Mouse (Mus musculus) midbrain, embryonic 11.5 days (tissue): ENCODE data around the gene Prkg1. TPM values are rescaled to one million over a fixed set of nuclear protein-coding genes. Genes with fewer than 3 reads are reported as not detected.

Experiments
- ATAC-seq: fragments of 200-750 bp; cut with Nextera tagmentation; 2 replicates; pipeline ENCODE4 v1.8.0; 2017; ENCODE audit warnings: moderate TSS enrichment, moderate library complexity; ENCODE audit not compliant: low FRiP score
- DNase-seq: peaks from one replicate; pipeline ENCODE4 v3.0.0; 2015; ENCODE audit warnings: low spot score; ENCODE audit errors: missing footprints
- H3K27ac ChIP-seq: fragments of 300-500 bp; sonication (generic); 2 replicates; pipeline ENCODE4 v1.5.1; 2014; ENCODE audit warnings: low read depth, low read length
- H3K27me3 ChIP-seq: fragments of 300-500 bp; sonication (generic); 2 replicates; pipeline ENCODE4 v1.6.1; 2014; ENCODE audit warnings: mild to moderate bottlenecking, low read length, moderate library complexity, mixed read lengths; ENCODE audit not compliant: control insufficient read depth, insufficient read depth
- H3K36me3 ChIP-seq: fragments of 300-500 bp; sonication (generic); 2 replicates; pipeline ENCODE4 v1.6.1; 2014; ENCODE audit warnings: mild to moderate bottlenecking, low read length, moderate library complexity, mixed read lengths; ENCODE audit not compliant: control insufficient read depth, insufficient read depth
- H3K4me1 ChIP-seq: fragments of 300-500 bp; sonication (generic); 2 replicates; pipeline ENCODE4 v1.6.1; 2014; ENCODE audit warnings: low read length; ENCODE audit not compliant: control insufficient read depth, insufficient read depth
- H3K4me2 ChIP-seq: fragments of 300-500 bp; sonication (generic); 2 replicates; pipeline ENCODE4 v1.6.1; 2014; ENCODE audit warnings: mild to moderate bottlenecking, moderate library complexity
- H3K4me3 ChIP-seq: fragments of 300-500 bp; sonication (generic); 2 replicates; pipeline ENCODE4 v1.5.1; 2014; ENCODE audit warnings: low read depth, low read length
- H3K9ac ChIP-seq: fragments of 300-500 bp; sonication (generic); 2 replicates; pipeline ENCODE4 v1.6.1; 2014; ENCODE audit warnings: low read length
- H3K9me3 ChIP-seq: fragments of 300-500 bp; sonication (generic); 2 replicates; pipeline ENCODE4 v1.6.1; 2016; ENCODE audit warnings: low read length; ENCODE audit not compliant: control insufficient read depth
- WGBS: fragments of 180-500 bp; shearing (Covaris S2); extraction: QIAGEN DNeasy Blood & Tissue Kit; methylation state at CpG from one replicate; pipeline ENCODE4 v1.1.7; 2014; 5-methylcytosine and 5-hydroxymethylcytosine counted together
- polyA plus RNA-seq: library from polyadenylated mRNA; unstranded; fragments of >200 nt; fragmentation: Nextera tagmentation; extraction: Ambion mirVana; gene quantifications from 2 replicates; pipeline ENCODE4 v1.2.1, GENCODE M21; 2014

Prkg1 gene
- polyA plus RNA-seq, 1 experiment from 2014 or later, result 4.9 TPM

DNA sequence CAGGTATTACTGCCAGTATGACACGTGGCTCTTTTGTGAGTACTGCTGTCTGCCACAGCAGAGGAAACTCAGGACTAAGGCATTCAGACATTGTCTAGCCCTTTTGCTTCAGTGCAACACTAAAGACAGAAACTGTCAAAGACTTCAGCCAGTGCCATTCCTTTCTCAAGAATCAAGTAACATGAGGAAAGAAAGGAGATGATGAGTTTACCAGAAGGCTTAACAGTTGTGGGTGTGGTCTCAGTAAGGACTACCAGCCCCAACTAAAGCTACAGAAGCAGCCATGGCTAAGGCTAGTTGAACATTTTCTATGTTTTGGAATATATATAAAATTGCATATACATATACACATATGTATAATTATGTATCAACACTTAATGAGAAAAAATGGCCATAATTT lies 816.6 kb downstream of the Prkg1 start:
- no peak overlapping the region for H3K9ac ChIP-seq
- WGBS, result 66% methylated on average over 1 of the region's 1 CpGs
- no peak overlapping the region for H3K4me2 ChIP-seq
- H3K9me3 ChIP-seq, result no peaks in the 10 kb centered on the region
- H3K36me3 ChIP-seq, result no peaks in the 10 kb centered on the region
- DNase-seq, result no peak
- H3K4me3 ChIP-seq, result no peak overlapping the region
- H3K27ac ChIP-seq, result no peak overlapping the region
- H3K4me1 ChIP-seq, result no peaks in the 10 kb centered on the region
- H3K27me3 ChIP-seq, result no peaks in the 10 kb centered on the region
- no peak for ATAC-seq

DNA sequence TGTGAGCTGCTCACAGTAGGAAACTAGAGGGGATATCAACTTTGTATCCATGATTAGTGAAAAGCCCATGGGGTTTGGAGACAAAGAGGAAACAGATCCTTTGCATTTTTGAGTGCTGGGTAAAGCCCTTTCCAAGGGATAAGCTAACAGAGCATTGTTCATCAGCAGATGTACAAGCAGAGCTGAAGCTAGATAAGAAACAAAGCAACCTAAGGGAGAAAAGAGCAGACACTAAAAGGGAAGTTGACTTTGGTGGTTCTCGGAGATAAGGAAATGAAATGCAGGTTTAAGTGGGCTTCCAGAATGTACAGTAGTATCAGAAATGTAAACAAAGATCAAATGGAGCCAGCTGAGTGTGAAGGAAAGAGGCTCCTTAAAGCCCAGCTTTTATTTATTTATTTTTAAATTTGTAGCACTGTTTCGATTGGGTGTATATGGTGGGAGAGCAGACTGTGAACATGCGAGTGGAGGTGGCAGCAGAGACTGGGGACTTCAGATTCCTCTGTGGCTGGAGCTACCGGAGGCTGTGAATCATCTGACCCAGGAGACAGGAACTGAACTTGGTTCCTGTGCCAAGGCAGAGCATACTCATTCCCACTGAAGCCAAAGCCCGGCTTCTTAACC lies 822.4 kb downstream of the Prkg1 start:
- H3K4me2 ChIP-seq, result no peak overlapping the region
- no peak overlapping the region for H3K4me3 ChIP-seq
- H3K9ac ChIP-seq, result no peak overlapping the region
- 59% methylated on average over 5 of the region's 5 CpGs for WGBS
- no peaks in the 10 kb centered on the region for H3K27me3 ChIP-seq
- DNase-seq (no peak), ATAC-seq (peak; percentile 19; the same call in 1 of the 2 replicates)
- no peaks in the 10 kb centered on the region for H3K36me3 ChIP-seq
- no peaks in the 10 kb centered on the region for H3K9me3 ChIP-seq
- H3K4me1 ChIP-seq, result peaks cover 3% of the 10 kb centered on the region
- H3K27ac ChIP-seq, result no peak overlapping the region; the same call in 1 of the 2 replicates

- Histone ChIP-seq H3K4me2 (no peak overlapping the region), H3K27ac (no peak overlapping the region), H3K36me3 (no peaks in the 10 kb centered on the region), H3K9ac (no peak overlapping the region), H3K27me3 (no peaks in the 10 kb centered on the region), H3K4me1 (peaks cover 3% of the 10 kb centered on the region), H3K9me3 (no peaks in the 10 kb centered on the region), H3K4me3 (no peak overlapping the region)
- WGBS, result 70% methylated on average over 2 of the region's 2 CpGs
- DNase-seq (no peak), ATAC-seq (no peak)
Measured at GRCm38 (mm10) chr19:30938058-30938457, 826.8 kb downstream of the Prkg1 start.

DNA sequence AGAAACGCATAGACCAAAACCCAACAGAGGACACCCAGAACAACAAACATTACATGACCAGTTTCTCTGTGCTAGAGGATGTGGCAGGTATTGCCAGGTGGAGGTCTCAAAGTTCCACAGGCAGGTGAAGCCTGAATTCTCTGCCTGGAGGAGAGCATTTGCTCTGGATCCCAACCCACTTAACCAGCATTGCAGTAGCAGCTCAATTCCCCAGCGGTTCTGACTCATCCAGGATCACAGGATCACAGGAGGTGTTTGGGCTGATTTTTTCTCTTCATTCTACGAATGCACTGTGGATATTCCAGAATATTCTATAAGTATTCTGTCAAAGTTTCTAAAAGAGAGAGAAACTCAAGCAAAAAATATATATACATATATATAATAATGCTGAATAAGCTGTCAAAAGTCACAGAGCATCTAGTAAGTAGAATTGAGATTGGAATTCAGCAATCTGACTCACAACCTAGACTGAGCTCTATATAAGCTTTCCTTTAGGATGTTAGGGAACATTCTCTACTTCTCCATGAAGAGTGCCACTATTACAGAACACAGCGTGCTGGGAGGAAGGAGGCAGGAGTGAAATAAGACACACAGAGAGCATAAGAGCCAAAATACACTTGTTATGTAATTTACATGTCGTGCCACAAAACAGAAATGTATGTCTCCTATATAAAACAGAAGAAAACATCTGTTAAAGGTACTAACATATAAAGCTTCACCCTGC lies 833.2 kb downstream of the Prkg1 start:
- DNase-seq, result no peak
- H3K27ac ChIP-seq, result no peak overlapping the region
- H3K27me3 ChIP-seq, result no peaks in the 10 kb centered on the region
- H3K4me1 ChIP-seq, result no peaks in the 10 kb centered on the region
- H3K9ac ChIP-seq, result no peak overlapping the region
- no peak for ATAC-seq
- no peaks in the 10 kb centered on the region for H3K36me3 ChIP-seq
- no peak overlapping the region for H3K4me2 ChIP-seq
- WGBS, result 87% methylated on average over 5 of the region's 5 CpGs
- no peak overlapping the region for H3K4me3 ChIP-seq
- H3K9me3 ChIP-seq, result no peaks in the 10 kb centered on the region

GRCm38 (mm10) chr19:30924032-30924431 lies 840.8 kb downstream of the Prkg1 start:
- no peak for DNase-seq
- WGBS, result 94% methylated on average over 1 of the region's 1 CpGs

GRCm38 (mm10) chr19:30902290-30902689 lies 862.5 kb downstream of the Prkg1 start:
- no peaks in the 10 kb centered on the region for H3K36me3 ChIP-seq
- no peak overlapping the region for H3K27ac ChIP-seq
- ATAC-seq (no peak), DNase-seq (no peak)
- no peak overlapping the region for H3K9ac ChIP-seq
- no peak overlapping the region for H3K4me2 ChIP-seq
- no peaks in the 10 kb centered on the region for H3K9me3 ChIP-seq
- no peaks in the 10 kb centered on the region for H3K27me3 ChIP-seq
- no peak overlapping the region for H3K4me3 ChIP-seq
- no peaks in the 10 kb centered on the region for H3K4me1 ChIP-seq

More at GRCm38 (mm10) chr19:30924032-30924431, 840.8 kb downstream of the Prkg1 start:
- no peaks in the 10 kb centered on the region; the same call in 1 of the 2 replicates for H3K9me3 ChIP-seq
- no peaks in the 10 kb centered on the region for H3K27me3 ChIP-seq
- H3K4me3 ChIP-seq, result no peak overlapping the region
- no peaks in the 10 kb centered on the region for H3K36me3 ChIP-seq
- H3K9ac ChIP-seq, result no peak overlapping the region
- H3K4me1 ChIP-seq, result no peaks in the 10 kb centered on the region
- no peak overlapping the region for H3K27ac ChIP-seq
- ATAC-seq, result no peak
- H3K4me2 ChIP-seq, result no peak overlapping the region

DNA sequence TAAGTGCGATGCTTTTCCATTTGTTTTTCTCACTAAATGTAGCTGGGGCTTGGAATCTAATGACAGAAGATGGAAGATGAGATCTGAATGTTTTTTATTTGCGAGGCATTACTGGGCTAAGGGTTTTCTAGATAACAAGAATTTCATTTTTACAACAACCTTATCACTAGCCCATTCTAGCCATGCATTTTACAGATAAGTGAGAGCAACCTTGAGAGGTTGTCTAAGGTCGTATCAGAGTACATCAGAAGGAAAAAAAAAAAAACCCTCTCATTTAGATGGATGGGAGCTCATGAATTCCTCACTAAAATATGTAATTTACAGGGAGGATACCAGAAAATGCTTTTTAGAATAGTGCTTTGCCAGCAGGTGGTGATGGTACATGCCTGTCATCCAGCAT lies 863.8 kb downstream of the Prkg1 start:
- no peaks in the 10 kb centered on the region for H3K9me3 ChIP-seq
- H3K9ac ChIP-seq, result no peak overlapping the region
- no peak overlapping the region for H3K4me3 ChIP-seq
- H3K4me2 ChIP-seq, result no peak overlapping the region
- ATAC-seq (no peak), DNase-seq (no peak)
- H3K4me1 ChIP-seq, result no peaks in the 10 kb centered on the region
- H3K36me3 ChIP-seq, result no peaks in the 10 kb centered on the region
- no peaks in the 10 kb centered on the region for H3K27me3 ChIP-seq
- no peak overlapping the region for H3K27ac ChIP-seq
- 85% methylated on average over 3 of the region's 3 CpGs for WGBS

DNA sequence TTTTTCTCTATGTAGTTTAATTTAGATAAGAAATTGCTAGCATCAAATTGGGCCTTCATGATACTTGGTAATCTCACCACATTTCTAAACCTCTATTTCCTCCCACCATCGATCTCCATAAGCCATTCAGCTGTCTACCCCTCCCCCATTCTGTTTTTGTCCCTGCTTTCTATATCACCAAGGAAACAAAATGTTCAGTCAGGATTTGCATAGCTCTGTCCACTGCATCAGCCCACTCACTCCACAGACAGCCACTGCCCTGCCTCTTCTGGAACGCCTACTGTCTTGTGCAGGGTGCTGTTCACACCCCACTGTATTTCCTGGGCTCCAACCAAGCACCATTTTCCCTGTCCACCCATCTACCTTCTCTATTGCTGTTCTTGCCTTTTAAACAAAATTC lies 874.5 kb downstream of the Prkg1 start:
- ATAC-seq (peak; percentile 77), DNase-seq (peak; percentile 85)
- H3K27ac ChIP-seq, result no peak overlapping the region
- no peaks in the 10 kb centered on the region for H3K27me3 ChIP-seq
- peaks cover 3% of the 10 kb centered on the region; the same call in 1 of the 2 replicates for H3K4me1 ChIP-seq
- WGBS, result 59% methylated on average over 2 of the region's 2 CpGs
- no peak overlapping the region for H3K9ac ChIP-seq
- no peaks in the 10 kb centered on the region for H3K9me3 ChIP-seq
- no peaks in the 10 kb centered on the region for H3K36me3 ChIP-seq
- H3K4me2 ChIP-seq, result no peak overlapping the region
- no peak overlapping the region for H3K4me3 ChIP-seq

DNA sequence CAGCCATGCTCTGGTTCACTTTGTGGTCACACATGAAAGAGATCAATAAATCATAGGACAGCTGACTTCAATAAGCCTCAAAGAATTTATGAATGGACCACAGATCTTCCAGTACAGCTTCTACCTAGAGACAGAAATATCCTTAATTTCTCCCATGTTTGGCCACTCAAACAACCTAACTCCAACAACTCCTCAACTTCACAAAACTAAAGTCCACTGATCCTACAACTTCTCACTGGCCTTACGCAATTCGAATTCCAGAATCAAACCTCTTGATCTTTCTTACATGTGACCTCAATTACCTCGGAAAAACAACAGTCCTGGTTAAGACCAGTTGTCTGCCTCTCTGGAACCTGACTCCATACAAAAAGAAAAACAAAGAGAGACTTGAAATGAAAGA lies 875.0 kb downstream of the Prkg1 start:
- WGBS, result 82% methylated on average over 3 of the region's 3 CpGs
- ATAC-seq, result no peak
- Histone ChIP-seq H3K4me1 (peaks cover 3% of the 10 kb centered on the region; the same call in 1 of the 2 replicates), H3K9me3 (no peaks in the 10 kb centered on the region), H3K27ac (no peak overlapping the region), H3K36me3 (no peaks in the 10 kb centered on the region), H3K4me3 (no peak overlapping the region), H3K27me3 (no peaks in the 10 kb centered on the region), H3K9ac (no peak overlapping the region), H3K4me2 (no peak overlapping the region)
- no peak for DNase-seq
